ENCODE assay signal across 8 mouse cellular contexts in genomic region chrX:53716323-53717182, GRCm38 (mm10). TPM values are rescaled to one million over a fixed set of nuclear protein-coding genes. Genes with fewer than 3 reads are reported as not detected.
DNase-seq lines count a peak whose midpoint lies in the region; ATAC-seq and TF ChIP-seq lines count a peak whose summit lies in the region.

No protein-coding gene starts in this region.

- peak overlapping the region; percentile 37 for H3K4me3 ChIP-seq in left cerebral cortex, adult 2 months
- peak overlapping the region; percentile 43 for H3K4me3 ChIP-seq in small intestine, adult 2 months (ENCODE audit: low read depth, low read length)

- TF ChIP-seq POLR2A in small intestine, adult 2 months (IDR thresholded peaks at IDR 0.05; ENCODE audit: low read depth, low read length), result no peak

- intact Hi-C loops in gastrocnemius, postnatal 14 days (cut with DNase I; ENCODE audit: low total_unique reads), result no loop called here
- intact Hi-C loops in left cerebral cortex, adult 2 months (cut with DNase I), result no loop called here

- TF ChIP-seq CTCF in left cerebral cortex, adult 2 months (IDR thresholded peaks at IDR 0.05), result no peak; the same call in 1 of the 2 replicates
- no peak for TF ChIP-seq CTCF in small intestine, adult 2 months (IDR thresholded peaks at IDR 0.05; ENCODE audit: extremely low read depth, insufficient read length, insufficient replicate concordance, low read depth, low read length)

- H3K27ac ChIP-seq in left cerebral cortex, adult 2 months, result no peak overlapping the region
- H3K27ac ChIP-seq in small intestine, adult 2 months (ENCODE audit: insufficient read depth, low read depth, low read length), result no peak overlapping the region

- no peaks in the 10 kb centered on the region for H3K36me3 ChIP-seq in small intestine, adult 2 months (ENCODE audit: control insufficient read depth, insufficient read depth, low read length)

- 19% methylated on average over 48 of the region's 49 CpGs for WGBS in small intestine, adult 2 months

- peak; percentile 71 for ATAC-seq in common myeloid progenitor, adult 5-6 weeks (replicated peaks; ENCODE audit: low read depth, poor library complexity, severe bottlenecking)

- DNase-seq in adrenal gland, adult 2 months, result peak; percentile 65
- peak; percentile 25 for DNase-seq in gastrocnemius, postnatal 14 days
- peak; percentile 14 for DNase-seq in hindlimb bud, embryonic 11.5 days (ENCODE audit: extremely low spot score, low read depth, low spot score)
- DNase-seq in left cerebral cortex, adult 2 months (ENCODE audit: extremely low spot score in 1 of 2, low spot score in 2 of 2), result peak; percentile 34 to 41
- DNase-seq in lung, postnatal 4 days, result peak; percentile 31 to 58
- DNase-seq in thymus, postnatal 4 days, result no peak

- 0 out of 2 replicates have a peak, but pooled peaks cover 2% of the 10 kb centered on the region for H3K4me1 ChIP-seq in small intestine, adult 2 months (ENCODE audit: control insufficient read depth, insufficient read depth, insufficient read length, low read length)

- no peaks in the 10 kb centered on the region for H3K27me3 ChIP-seq in small intestine, adult 2 months (ENCODE audit: control insufficient read depth, insufficient read depth, low read length)

RNA-seq across cellular contexts. Expression of gene 4930502E18Rik, which starts 8.1 kb away (rescaled TPM):
- not detected for total RNA-seq in adrenal gland, adult 2 months (2021)
- polyA plus RNA-seq in adrenal gland, adult 2 months (2012; rRNA removed), result not detected in 2 replicates
- not detected in 2 replicates for total RNA-seq in common myeloid progenitor, adult 5-6 weeks (2017)
- total RNA-seq in gastrocnemius, postnatal 14 days (2021), result not detected
- total RNA-seq in left cerebral cortex, adult 2 months (2021), result under 1 TPM in 1 of 2 experiments, not detected in 1; 0.25 TPM
- polyA plus RNA-seq in small intestine, adult 2 months (2012; rRNA removed), result not detected in 2 replicates

RNA-seq across cellular contexts. Expression of gene 1700013H16Rik, which starts 41.1 kb away (rescaled TPM):
- not detected for total RNA-seq in adrenal gland, adult 2 months (2021)
- not detected in 2 replicates for polyA plus RNA-seq in adrenal gland, adult 2 months (2012; rRNA removed)
- total RNA-seq in common myeloid progenitor, adult 5-6 weeks (2017), result not detected in 2 replicates
- total RNA-seq in gastrocnemius, postnatal 14 days (2021), result not detected
- total RNA-seq in left cerebral cortex, adult 2 months (2021), result not detected
- not detected in 2 replicates for polyA plus RNA-seq in small intestine, adult 2 months (2012; rRNA removed)

RNA-seq across cellular contexts. Expression of gene Rtl8b, which starts 46.3 kb away (rescaled TPM):
- total RNA-seq in adrenal gland, adult 2 months (2021), result 100 to 1,000 TPM; 108 to 110 TPM
- polyA plus RNA-seq in adrenal gland, adult 2 months (2012; rRNA removed), result 236 and 261 TPM in 2 replicates
- 1.3 and 10.3 TPM in 2 replicates for total RNA-seq in common myeloid progenitor, adult 5-6 weeks (2017)
- total RNA-seq in gastrocnemius, postnatal 14 days (2021), result 100 to 1,000 TPM in 1 of 2 experiments, 10 to 100 TPM in 1; 88.7 to 100 TPM
- total RNA-seq in left cerebral cortex, adult 2 months (2021), result 100 to 1,000 TPM; 242 to 268 TPM
- 23.9 and 33.9 TPM in 2 replicates for polyA plus RNA-seq in small intestine, adult 2 months (2012; rRNA removed)

RNA-seq across cellular contexts. Expression of gene Zfp36l3, which starts 59.6 kb away (rescaled TPM):
- total RNA-seq in adrenal gland, adult 2 months (2021), result not detected
- 0.07 and 0.15 TPM in 2 replicates for polyA plus RNA-seq in adrenal gland, adult 2 months (2012; rRNA removed)
- not detected in 2 replicates for total RNA-seq in common myeloid progenitor, adult 5-6 weeks (2017)
- not detected for total RNA-seq in gastrocnemius, postnatal 14 days (2021)
- not detected for total RNA-seq in left cerebral cortex, adult 2 months (2021)
- polyA plus RNA-seq in small intestine, adult 2 months (2012; rRNA removed), result 0.08 TPM in 1 of 2 replicates, not detected in the other
